Mouse (Mus musculus): ENCODE measurements around the gene Zfp976. TPM values are rescaled to one million over a fixed set of nuclear protein-coding genes. Genes with fewer than 3 reads are reported as not detected.
"Not testable (repeated sequence)": the region's sequence is repeated elsewhere in the genome, so short reads cannot be mapped to it uniquely, and the experiment has no call there.

Gene Zfp976
- 2.9 and 3.0 TPM in 2 replicates for polyA plus RNA-seq (2016; fragmentation: Nextera tagmentation; extraction: Ambion mirVana)

DNA sequence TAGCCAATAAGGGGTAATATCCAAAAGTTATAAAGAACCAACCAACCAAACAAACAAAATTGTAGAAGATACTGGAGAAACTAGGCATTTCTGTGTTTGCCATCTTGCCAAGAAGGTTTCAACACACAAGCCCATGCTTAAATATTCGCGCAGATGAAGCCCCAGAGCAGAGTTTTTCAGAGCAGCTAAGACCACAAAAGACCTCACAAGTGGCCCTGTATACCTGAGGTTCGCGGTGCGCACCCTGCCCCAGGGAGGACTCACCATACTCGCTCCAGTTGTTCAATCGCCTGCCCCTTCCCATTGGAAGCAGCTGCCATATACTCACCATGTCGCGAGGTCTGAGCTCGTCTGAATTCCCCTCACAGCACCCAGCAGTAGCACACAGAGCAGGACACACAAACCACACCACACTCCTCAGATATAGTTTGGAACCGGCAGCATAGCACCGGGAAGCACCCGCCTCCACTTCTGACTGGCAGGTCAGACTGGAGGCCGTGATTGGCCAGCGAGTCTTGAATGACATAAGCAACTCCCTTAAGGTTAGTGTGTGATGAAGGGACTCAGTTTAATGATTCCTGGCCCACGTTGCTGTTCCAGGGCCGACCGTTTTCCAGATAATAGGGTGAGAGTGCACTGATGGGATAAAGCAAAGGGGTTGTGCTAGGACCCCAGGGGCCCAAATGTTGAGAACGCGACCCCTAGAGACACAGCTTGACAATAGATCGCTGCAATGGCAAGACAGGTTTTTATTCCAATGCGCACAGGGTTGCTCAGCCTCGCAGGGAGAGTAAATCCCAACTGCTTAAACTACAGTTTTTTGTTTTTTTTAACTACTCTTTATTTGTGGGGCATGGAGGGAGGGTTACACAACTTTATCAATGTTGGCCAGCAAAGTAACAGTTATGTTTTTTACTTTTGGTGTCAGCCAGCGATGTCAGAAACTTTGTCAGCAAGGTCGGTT, at the start of gene Zfp976:
Gene Zfp976 (minus strand): TSS at position 437 of the 964 bp plus-strand sequence.
- 2% methylated on average over 25 of the region's 25 CpGs for WGBS
- not testable (repeated sequence) for H3K9me3 ChIP-seq; H3K27ac ChIP-seq; H3K4me1 ChIP-seq; H3K27me3 ChIP-seq (replicated peaks); H3K36me3 ChIP-seq
- H3K4me2 ChIP-seq (replicated peaks), result peak within 1 kb of the TSS; percentile 53
- peak; percentile 98 for ATAC-seq (ENCODE audit: low FRiP score, low read depth)
- H3K9ac ChIP-seq, result 0 out of 2 replicates have a peak within 1 kb of the TSS, but pooled peaks have one; percentile 38
- peak within 1 kb of the TSS; percentile 36 for H3K4me3 ChIP-seq

- H3K36me3 ChIP-seq; H3K27me3 ChIP-seq (replicated peaks); H3K4me3 ChIP-seq; H3K27ac ChIP-seq; ATAC-seq (ENCODE audit: low FRiP score, low read depth); H3K4me1 ChIP-seq; H3K4me2 ChIP-seq (replicated peaks); H3K9ac ChIP-seq: not testable (repeated sequence)
- WGBS, result 87% methylated on average over 6 of the region's 6 CpGs
- peaks cover 16% of the 10 kb centered on the region for H3K9me3 ChIP-seq
These were observed 37.7 kb upstream of the Zfp976 start for GRCm38 (mm10) chr7:42680081-42680480.

DNA sequence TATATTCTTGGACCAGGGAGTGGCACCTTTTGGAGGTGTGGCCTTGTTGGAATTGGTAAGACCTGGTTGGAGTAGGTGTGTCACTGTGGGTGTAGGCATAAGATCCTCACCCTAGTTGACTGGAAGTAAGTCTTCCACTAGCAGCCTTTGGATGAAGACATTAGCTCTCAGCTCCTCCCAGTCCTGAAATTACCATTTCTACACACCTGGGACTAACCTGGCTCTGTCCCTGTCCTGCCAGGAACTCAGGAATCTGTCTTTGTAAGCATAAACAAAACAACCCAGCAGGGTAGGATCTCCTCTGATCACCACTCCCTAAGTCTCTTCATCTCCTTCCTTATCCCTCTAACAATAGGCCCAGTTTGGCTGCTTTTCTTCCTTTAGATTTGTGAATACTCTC, 37.3 kb upstream of the Zfp976 start:
- not testable (repeated sequence) for H3K4me3 ChIP-seq; ATAC-seq (ENCODE audit: low FRiP score, low read depth); H3K36me3 ChIP-seq; H3K27ac ChIP-seq; H3K4me1 ChIP-seq; H3K4me2 ChIP-seq (replicated peaks); H3K27me3 ChIP-seq (replicated peaks); H3K9ac ChIP-seq
- H3K9me3 ChIP-seq, result peaks cover 13% of the 10 kb centered on the region

- H3K4me1 ChIP-seq; H3K27me3 ChIP-seq (replicated peaks); H3K27ac ChIP-seq; H3K4me3 ChIP-seq; H3K36me3 ChIP-seq; ATAC-seq (ENCODE audit: low FRiP score, low read depth); H3K9ac ChIP-seq; H3K4me2 ChIP-seq (replicated peaks): not testable (repeated sequence)
- 71% methylated on average over 5 of the region's 5 CpGs for WGBS
- H3K9me3 ChIP-seq, result peaks cover 21% of the 10 kb centered on the region; the same call in 1 of the 2 replicates
These were observed 17.8 kb upstream of the Zfp976 start for GRCm38 (mm10) chr7:42660140-42660539.

GRCm38 (mm10) chr7:42655211-42655610, 12.8 kb upstream of the Zfp976 start:
- not testable (repeated sequence) for H3K4me3 ChIP-seq; H3K4me1 ChIP-seq; H3K9ac ChIP-seq; H3K27me3 ChIP-seq (replicated peaks); H3K4me2 ChIP-seq (replicated peaks); H3K36me3 ChIP-seq; ATAC-seq (ENCODE audit: low FRiP score, low read depth); H3K27ac ChIP-seq
- peaks cover 23% of the 10 kb centered on the region; the same call in 1 of the 2 replicates for H3K9me3 ChIP-seq
- 73% methylated on average over 2 of the region's 2 CpGs for WGBS

GRCm38 (mm10) chr7:42643120-42643620, 782 bp upstream of the Zfp976 start:
- H3K27me3 ChIP-seq (replicated peaks); ATAC-seq (ENCODE audit: low FRiP score, low read depth); H3K9ac ChIP-seq; H3K36me3 ChIP-seq; H3K27ac ChIP-seq; H3K4me1 ChIP-seq; H3K9me3 ChIP-seq; H3K4me3 ChIP-seq: not testable (repeated sequence)
- H3K4me2 ChIP-seq (replicated peaks), result peak overlapping the region; percentile 53
- 19% methylated on average over 3 of the region's 3 CpGs for WGBS

DNA sequence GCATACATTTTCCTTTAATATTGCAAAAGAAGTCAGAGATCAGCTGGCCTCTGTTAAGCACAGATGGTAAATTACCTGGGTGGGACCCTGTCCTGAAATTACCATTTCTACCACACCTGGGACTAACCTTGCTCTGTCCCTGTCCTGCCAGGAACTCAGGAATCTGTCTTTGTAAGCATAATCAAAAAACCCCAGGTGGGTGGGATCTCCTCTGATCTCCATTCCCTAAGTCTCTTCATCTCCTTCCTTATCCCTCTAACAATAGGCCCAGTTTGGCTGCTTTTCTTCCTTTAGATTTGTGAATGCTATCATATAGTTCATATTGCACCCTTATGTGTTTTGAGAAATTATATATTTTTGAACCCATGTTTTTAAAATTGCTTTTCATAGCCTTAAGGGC, 11.4 kb downstream of the Zfp976 start:
- not testable (repeated sequence) for H3K36me3 ChIP-seq; H3K4me1 ChIP-seq; H3K4me3 ChIP-seq; H3K4me2 ChIP-seq (replicated peaks); ATAC-seq (ENCODE audit: low FRiP score, low read depth); H3K27ac ChIP-seq; H3K27me3 ChIP-seq (replicated peaks); H3K9ac ChIP-seq
- H3K9me3 ChIP-seq, result peaks cover 21% of the 10 kb centered on the region; the same call in 1 of the 2 replicates

DNA sequence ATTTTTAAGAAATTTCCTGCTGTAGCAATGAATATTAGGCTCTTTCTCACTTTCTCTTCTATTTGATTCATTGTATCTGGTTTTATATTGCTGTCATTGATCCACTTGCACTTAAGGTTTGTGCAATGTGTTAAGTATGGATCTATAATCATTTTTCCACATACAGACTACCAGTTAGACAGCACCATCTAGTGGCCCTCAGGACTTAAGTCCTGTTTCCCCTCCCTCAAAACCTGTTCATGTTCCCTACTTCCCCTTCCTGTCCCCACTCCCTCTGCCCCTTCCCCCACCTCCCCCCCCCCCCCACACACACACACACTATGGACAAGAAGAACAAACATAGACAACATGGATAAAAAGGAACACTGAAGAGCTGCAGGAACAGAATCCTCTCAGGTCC, 46.7 kb downstream of the Zfp976 start:
- H3K36me3 ChIP-seq; H3K4me2 ChIP-seq (replicated peaks); H3K9ac ChIP-seq; H3K27me3 ChIP-seq (replicated peaks); H3K4me3 ChIP-seq; ATAC-seq (ENCODE audit: low FRiP score, low read depth); H3K27ac ChIP-seq; H3K4me1 ChIP-seq: not testable (repeated sequence)
- H3K9me3 ChIP-seq, result peaks cover 35% of the 10 kb centered on the region; the same call in 1 of the 2 replicates

- not testable (repeated sequence) for H3K4me3 ChIP-seq; H3K27ac ChIP-seq; H3K36me3 ChIP-seq; ATAC-seq (ENCODE audit: low FRiP score, low read depth); H3K4me2 ChIP-seq (replicated peaks); H3K4me1 ChIP-seq; H3K27me3 ChIP-seq (replicated peaks); H3K9ac ChIP-seq
- H3K9me3 ChIP-seq, result peaks cover 31% of the 10 kb centered on the region
- 88% methylated on average over 11 of the region's 11 CpGs for WGBS
These were observed 50.0 kb downstream of the Zfp976 start, which contains the start of gene Zfp977 for GRCm38 (mm10) chr7:42592413-42592812. Gene Zfp977, minus strand, starts transcription at chr7:42592547.

DNA sequence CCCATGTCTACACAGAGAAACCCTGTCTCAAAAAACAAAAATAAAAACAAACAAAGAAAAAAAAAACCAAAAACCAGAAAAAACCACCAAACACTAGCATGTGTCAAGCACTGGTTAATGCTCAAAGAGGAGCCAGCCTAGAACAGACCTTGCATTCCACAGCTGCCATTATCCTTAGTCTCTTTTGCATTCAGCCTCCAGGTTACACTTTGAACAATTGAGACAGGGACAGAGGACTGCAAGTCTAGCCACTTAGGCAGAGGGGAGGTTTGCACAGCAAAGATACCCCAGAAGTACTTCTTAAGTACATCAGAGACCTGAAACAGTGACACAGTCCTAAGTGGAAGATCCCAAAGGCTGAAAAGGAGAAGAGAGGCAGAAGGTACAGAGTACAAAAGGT, 51.1 kb downstream of the Zfp976 start:
- H3K4me2 ChIP-seq (replicated peaks); H3K4me1 ChIP-seq; H3K9ac ChIP-seq; H3K36me3 ChIP-seq; H3K4me3 ChIP-seq; ATAC-seq (ENCODE audit: low FRiP score, low read depth); H3K27me3 ChIP-seq (replicated peaks); H3K27ac ChIP-seq: not testable (repeated sequence)
- peaks cover 39% of the 10 kb centered on the region for H3K9me3 ChIP-seq

DNA sequence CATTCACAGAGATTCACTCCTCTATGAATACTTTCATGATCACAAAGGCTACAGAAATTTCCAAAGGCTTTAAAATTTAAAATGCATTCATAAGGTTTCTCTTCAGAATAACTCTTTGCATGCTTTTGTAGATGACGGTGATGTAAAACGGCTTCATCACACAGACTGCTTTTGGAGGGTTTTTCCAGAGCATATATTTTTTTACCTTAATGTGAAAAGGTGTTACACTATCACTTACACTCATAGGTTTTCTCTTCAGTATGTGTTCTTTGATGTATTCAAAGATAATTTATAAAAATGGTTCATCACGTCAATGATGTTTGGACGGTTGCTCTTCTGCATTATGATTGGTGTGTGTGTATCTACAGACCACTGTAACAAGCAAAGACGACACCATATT, 63.9 kb downstream of the Zfp976 start, which contains the start of gene Gm21028:
Gene Gm21028 (minus strand): TSS at position 101 of the 400 bp plus-strand sequence.
- Histone ChIP-seq H3K27ac (no peak within 1 kb of the TSS), H3K27me3 (replicated peaks) (no peaks in the 10 kb centered on the region), H3K9me3 (peaks cover 57% of the 10 kb centered on the region), H3K36me3 (no peaks in the 10 kb centered on the region; the same call in 1 of the 2 replicates), H3K9ac (no peak within 1 kb of the TSS), H3K4me3 (no peak within 1 kb of the TSS), H3K4me1 (no peaks in the 10 kb centered on the region), H3K4me2 (replicated peaks) (no peak within 1 kb of the TSS)
- ATAC-seq (ENCODE audit: low FRiP score, low read depth), result no peak
- 91% methylated on average over 5 of the region's 5 CpGs for WGBS

Measured in neural tube, embryonic 12.5 days (tissue).